Mouse (Mus musculus): ENCODE data around the gene Slc26a9.

- TF ChIP-seq CTCF (IDR thresholded peaks at IDR 0.05; ENCODE audit: low read depth, low read length) (no peak), POLR2A (IDR thresholded peaks at IDR 0.05; ENCODE audit: borderline replicate concordance, low read depth, low read length) (no peak)
Observed at GRCm38 (mm10) chr1:131812006-131812405, 68.2 kb downstream of the Slc26a9 start.

Data from bone marrow macrophage, adult 2 months (primary cell).